Mouse (Mus musculus): ENCODE results near the gene Olfm1. TPM values are rescaled to one million over a fixed set of nuclear protein-coding genes. Genes with fewer than 3 reads are reported as not detected.

Gene Olfm1
- polyA plus RNA-seq, 1 experiment from 2014 or later, result 14.1 TPM

DNA sequence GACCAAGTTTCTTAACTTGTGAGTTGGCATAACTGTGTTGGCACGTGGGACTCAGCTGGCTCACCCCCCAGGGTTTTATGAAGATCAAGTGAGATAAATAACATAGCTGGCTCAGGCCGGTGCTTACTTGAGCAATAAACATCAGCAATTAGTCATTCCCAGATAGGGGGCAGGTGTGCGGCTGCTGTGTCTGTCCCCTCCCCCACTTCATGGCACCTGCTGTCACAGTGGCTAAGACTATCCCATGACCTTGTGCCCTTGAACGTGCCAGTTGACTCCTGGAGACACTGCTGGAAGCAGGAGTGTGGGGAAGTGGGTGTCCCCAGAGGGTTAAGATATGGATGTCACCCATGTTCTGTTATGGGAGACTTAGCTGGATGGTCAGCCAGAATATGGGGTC lies 17.5 kb downstream of the Olfm1 start:
- no peak for ATAC-seq (ENCODE audit: low FRiP score, low TSS enrichment)
- no peaks in the 10 kb centered on the region for H3K27me3 ChIP-seq (ENCODE audit: control insufficient read depth, insufficient read depth, low read length)
- H3K4me3 ChIP-seq (ENCODE audit: low read depth, low read length), result no peak overlapping the region
- no peak overlapping the region for H3K9ac ChIP-seq (ENCODE audit: low read length)
- no peaks in the 10 kb centered on the region for H3K9me3 ChIP-seq (ENCODE audit: control insufficient read depth, low read length)
- no peak for TF ChIP-seq CTCF (IDR thresholded peaks at IDR 0.05; ENCODE audit: low read depth)
- no peak for TF ChIP-seq EP300 (optimal IDR thresholded peaks at IDR 0.05)
- no peaks in the 10 kb centered on the region for H3K4me1 ChIP-seq (replicated peaks; ENCODE audit: control insufficient read depth, insufficient read depth)
- 38% methylated on average over 4 of the region's 4 CpGs for WGBS
- no peak overlapping the region for H3K27ac ChIP-seq (replicated peaks)
- DNase-seq (ENCODE audit: low spot score), result no peak
- no peak overlapping the region for H3K4me2 ChIP-seq (replicated peaks; ENCODE audit: low read depth)
- H3K36me3 ChIP-seq (ENCODE audit: control insufficient read depth, insufficient read depth, low read length), result no peaks in the 10 kb centered on the region

- Histone ChIP-seq H3K27ac (replicated peaks) (no peak overlapping the region), H3K9me3 (ENCODE audit: control insufficient read depth, low read length) (no peaks in the 10 kb centered on the region), H3K27me3 (ENCODE audit: control insufficient read depth, insufficient read depth, low read length) (no peaks in the 10 kb centered on the region), H3K4me3 (ENCODE audit: low read depth, low read length) (no peak overlapping the region), H3K4me1 (replicated peaks; ENCODE audit: control insufficient read depth, insufficient read depth) (no peaks in the 10 kb centered on the region), H3K9ac (ENCODE audit: low read length) (no peak overlapping the region), H3K4me2 (replicated peaks; ENCODE audit: low read depth) (no peak overlapping the region), H3K36me3 (ENCODE audit: control insufficient read depth, insufficient read depth, low read length) (no peaks in the 10 kb centered on the region)
- 57% methylated on average over 22 of the region's 22 CpGs for WGBS
- TF ChIP-seq EP300 (optimal IDR thresholded peaks at IDR 0.05) (no peak), CTCF (IDR thresholded peaks at IDR 0.05; ENCODE audit: low read depth) (no peak)
- ATAC-seq (ENCODE audit: low FRiP score, low TSS enrichment), result no peak
- DNase-seq (ENCODE audit: low spot score), result no peak
Measured at GRCm38 (mm10) chr2:28211531-28212281, 18.9 kb downstream of the Olfm1 start.

DNA sequence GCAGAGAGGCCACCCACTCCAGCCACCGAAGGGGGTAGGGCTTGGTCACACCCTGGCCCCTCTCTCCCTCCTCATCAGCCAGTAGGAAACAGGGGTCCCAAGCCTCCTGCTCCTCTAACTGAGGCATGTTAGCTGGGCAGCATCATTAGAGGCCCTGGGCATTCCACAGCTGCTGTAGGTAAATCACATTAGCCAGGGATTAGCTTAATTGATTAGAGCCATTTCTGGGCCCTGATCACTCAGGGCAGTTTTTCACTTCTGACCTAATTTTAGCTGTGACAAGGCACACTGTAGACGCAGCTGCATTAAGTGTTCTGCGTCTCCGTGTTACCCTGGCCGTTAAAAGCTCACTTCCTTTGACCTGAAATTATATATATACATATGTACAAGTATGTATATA lies 20.1 kb downstream of the Olfm1 start:
- no peaks in the 10 kb centered on the region for H3K9me3 ChIP-seq (ENCODE audit: control insufficient read depth, low read length)
- no peaks in the 10 kb centered on the region for H3K36me3 ChIP-seq (ENCODE audit: control insufficient read depth, insufficient read depth, low read length)
- no peak overlapping the region for H3K9ac ChIP-seq (ENCODE audit: low read length)
- DNase-seq (ENCODE audit: low spot score) (no peak), ATAC-seq (ENCODE audit: low FRiP score, low TSS enrichment) (no peak)
- no peak overlapping the region for H3K4me2 ChIP-seq (replicated peaks; ENCODE audit: low read depth)
- 68% methylated on average over 5 of the region's 5 CpGs for WGBS
- no peak for TF ChIP-seq CTCF (IDR thresholded peaks at IDR 0.05; ENCODE audit: low read depth)
- no peak for TF ChIP-seq EP300 (optimal IDR thresholded peaks at IDR 0.05)
- no peak overlapping the region for H3K27ac ChIP-seq (replicated peaks)
- H3K27me3 ChIP-seq (ENCODE audit: control insufficient read depth, insufficient read depth, low read length), result no peaks in the 10 kb centered on the region
- H3K4me3 ChIP-seq (ENCODE audit: low read depth, low read length), result no peak overlapping the region
- H3K4me1 ChIP-seq (replicated peaks; ENCODE audit: control insufficient read depth, insufficient read depth), result no peaks in the 10 kb centered on the region

- DNase-seq (ENCODE audit: low spot score), result no peak
- Histone ChIP-seq H3K27ac (replicated peaks) (no peak overlapping the region), H3K27me3 (ENCODE audit: control insufficient read depth, insufficient read depth, low read length) (no peaks in the 10 kb centered on the region), H3K9ac (ENCODE audit: low read length) (no peak overlapping the region), H3K4me3 (ENCODE audit: low read depth, low read length) (no peak overlapping the region), H3K36me3 (ENCODE audit: control insufficient read depth, insufficient read depth, low read length) (no peaks in the 10 kb centered on the region), H3K4me2 (replicated peaks; ENCODE audit: low read depth) (no peak overlapping the region), H3K4me1 (replicated peaks; ENCODE audit: control insufficient read depth, insufficient read depth) (no peaks in the 10 kb centered on the region), H3K9me3 (ENCODE audit: control insufficient read depth, low read length) (no peaks in the 10 kb centered on the region)
- TF ChIP-seq EP300 (optimal IDR thresholded peaks at IDR 0.05) (no peak), CTCF (IDR thresholded peaks at IDR 0.05; ENCODE audit: low read depth) (no peak)
- no peak for ATAC-seq (ENCODE audit: low FRiP score, low TSS enrichment)
- 79% methylated on average over 5 of the region's 5 CpGs for WGBS
Measured at GRCm38 (mm10) chr2:28216211-28216775, 23.5 kb downstream of the Olfm1 start.

GRCm38 (mm10) chr2:28217783-28218182 lies 25.0 kb downstream of the Olfm1 start:
- H3K4me1 ChIP-seq (replicated peaks; ENCODE audit: control insufficient read depth, insufficient read depth), result no peaks in the 10 kb centered on the region
- no peak for ATAC-seq (ENCODE audit: low FRiP score, low TSS enrichment)
- H3K9ac ChIP-seq (ENCODE audit: low read length), result no peak overlapping the region
- no peaks in the 10 kb centered on the region for H3K36me3 ChIP-seq (ENCODE audit: control insufficient read depth, insufficient read depth, low read length)
- H3K4me2 ChIP-seq (replicated peaks; ENCODE audit: low read depth), result no peak overlapping the region
- 92% methylated on average over 1 of the region's 1 CpGs for WGBS
- DNase-seq (ENCODE audit: low spot score), result no peak
- H3K27me3 ChIP-seq (ENCODE audit: control insufficient read depth, insufficient read depth, low read length), result no peaks in the 10 kb centered on the region
- TF ChIP-seq EP300 (optimal IDR thresholded peaks at IDR 0.05) (no peak), CTCF (IDR thresholded peaks at IDR 0.05; ENCODE audit: low read depth) (no peak)
- no peak overlapping the region for H3K27ac ChIP-seq (replicated peaks)
- no peaks in the 10 kb centered on the region for H3K9me3 ChIP-seq (ENCODE audit: control insufficient read depth, low read length)
- H3K4me3 ChIP-seq (ENCODE audit: low read depth, low read length), result no peak overlapping the region

DNA sequence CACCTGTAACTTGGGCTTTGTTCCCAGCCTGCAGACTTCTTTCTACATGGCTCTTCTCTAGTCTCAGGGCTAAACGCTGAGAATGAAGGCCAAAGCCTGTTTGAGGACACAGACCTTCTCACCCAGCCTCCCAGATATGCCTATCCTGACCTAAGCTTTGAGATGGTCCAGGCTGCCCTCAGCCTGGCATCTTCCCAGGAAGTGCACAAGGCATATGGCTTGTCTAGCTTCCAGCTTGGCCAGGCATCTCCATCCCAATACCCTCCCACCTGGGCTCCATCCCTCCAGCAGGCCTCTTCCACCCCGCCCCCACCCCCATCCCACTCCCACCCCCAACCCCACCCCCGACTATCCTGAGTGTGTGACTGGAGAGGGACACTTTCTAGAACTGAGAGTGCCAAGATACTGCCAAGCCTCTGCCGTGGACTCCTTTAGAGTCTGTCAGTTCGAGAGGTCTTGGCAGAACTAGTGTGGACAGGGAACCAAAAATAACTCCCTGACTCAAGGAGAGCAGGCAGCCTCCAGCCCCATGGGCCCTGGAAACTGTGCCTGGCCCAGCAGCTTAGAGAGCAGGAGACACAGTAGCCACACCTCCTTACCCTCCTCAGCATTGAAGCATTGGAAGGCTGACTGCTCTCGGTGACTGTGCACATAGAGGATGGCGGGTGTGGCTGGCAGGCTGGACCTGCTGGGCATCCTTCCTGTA lies 26.0 kb downstream of the Olfm1 start:
- WGBS, result 54% methylated on average over 7 of the region's 7 CpGs
- no peak overlapping the region for H3K4me2 ChIP-seq (replicated peaks; ENCODE audit: low read depth)
- no peak overlapping the region for H3K9ac ChIP-seq (ENCODE audit: low read length)
- H3K9me3 ChIP-seq (ENCODE audit: control insufficient read depth, low read length), result no peaks in the 10 kb centered on the region
- no peaks in the 10 kb centered on the region for H3K4me1 ChIP-seq (replicated peaks; ENCODE audit: control insufficient read depth, insufficient read depth)
- H3K27me3 ChIP-seq (ENCODE audit: control insufficient read depth, insufficient read depth, low read length), result no peaks in the 10 kb centered on the region
- H3K4me3 ChIP-seq (ENCODE audit: low read depth, low read length), result no peak overlapping the region
- H3K36me3 ChIP-seq (ENCODE audit: control insufficient read depth, insufficient read depth, low read length), result no peaks in the 10 kb centered on the region
- DNase-seq (ENCODE audit: low spot score) (no peak), ATAC-seq (ENCODE audit: low FRiP score, low TSS enrichment) (peak; percentile 11; the same call in 1 of the 2 replicates)
- TF ChIP-seq EP300 (optimal IDR thresholded peaks at IDR 0.05) (no peak), CTCF (IDR thresholded peaks at IDR 0.05; ENCODE audit: low read depth) (no peak)
- no peak overlapping the region for H3K27ac ChIP-seq (replicated peaks)

Data from stomach, postnatal 0 days (tissue).